Mouse (Mus musculus) midbrain, embryonic 16.5 days (tissue): ENCODE results near the gene Egr2. TPM values are rescaled to one million over a fixed set of nuclear protein-coding genes. Genes with fewer than 3 reads are reported as not detected.

Source experiments
- ATAC-seq: fragments of 200-750 bp; cut with Nextera tagmentation; 2 replicates; pipeline ENCODE4 v1.8.0; 2017; ENCODE audit warnings: moderate TSS enrichment
- H3K27ac ChIP-seq: fragments of 300-500 bp; sonication (generic); 2 replicates; pipeline ENCODE4 v1.5.1; 2014; ENCODE audit warnings: mild to moderate bottlenecking, low read length, mixed read lengths
- H3K27me3 ChIP-seq: fragments of 300-500 bp; sonication (generic); 2 replicates; pipeline ENCODE4 v1.6.1; 2014; ENCODE audit warnings: low read depth, low read length, mixed read lengths; ENCODE audit not compliant: control insufficient read depth, insufficient read depth
- H3K36me3 ChIP-seq: fragments of 300-500 bp; sonication (generic); 2 replicates; pipeline ENCODE4 v1.6.1; 2014; ENCODE audit warnings: mild to moderate bottlenecking, low read length, moderate library complexity, mixed read lengths; ENCODE audit not compliant: control insufficient read depth, insufficient read depth
- H3K4me1 ChIP-seq: fragments of 300-500 bp; sonication (generic); 2 replicates; pipeline ENCODE4 v1.6.1; 2014; ENCODE audit warnings: mild to moderate bottlenecking, low read length, mixed read lengths; ENCODE audit not compliant: control insufficient read depth, insufficient read depth
- H3K4me2 ChIP-seq: fragments of 300-500 bp; sonication (generic); 2 replicates; pipeline ENCODE4 v1.6.1; 2014; ENCODE audit warnings: mild to moderate bottlenecking, low read length, mixed read lengths
- H3K4me3 ChIP-seq: fragments of 300-500 bp; sonication (generic); 2 replicates; pipeline ENCODE4 v1.5.1; 2014; ENCODE audit warnings: low read depth, mild to moderate bottlenecking, low read length, moderate library complexity, mixed read lengths
- H3K9ac ChIP-seq: fragments of 300-500 bp; sonication (generic); 2 replicates; pipeline ENCODE4 v1.6.1; 2014; ENCODE audit warnings: low read depth, low read length, mixed read lengths
- H3K9me3 ChIP-seq: fragments of 300-500 bp; sonication (generic); replicated peaks from 2 replicates; pipeline ENCODE4 v1.6.1; 2014; ENCODE audit warnings: mild to moderate bottlenecking, low read length, mixed read lengths; ENCODE audit not compliant: control insufficient read depth, poor library complexity, severe bottlenecking
- WGBS: fragments of 180-500 bp; shearing (Covaris S2); extraction: QIAGEN DNeasy Blood & Tissue Kit; methylation state at CpG from one replicate; pipeline ENCODE4 v1.1.7; 2014; 5-methylcytosine and 5-hydroxymethylcytosine counted together
- polyA plus RNA-seq: library from polyadenylated mRNA; unstranded; fragments of >200 nt; fragmentation: Nextera tagmentation; extraction: Ambion mirVana; gene quantifications from 2 replicates; pipeline ENCODE4 v1.2.1, GENCODE M21; 2015

Gene Egr2
- polyA plus RNA-seq: 0.45 and 0.68 TPM in 2 replicates

DNA sequence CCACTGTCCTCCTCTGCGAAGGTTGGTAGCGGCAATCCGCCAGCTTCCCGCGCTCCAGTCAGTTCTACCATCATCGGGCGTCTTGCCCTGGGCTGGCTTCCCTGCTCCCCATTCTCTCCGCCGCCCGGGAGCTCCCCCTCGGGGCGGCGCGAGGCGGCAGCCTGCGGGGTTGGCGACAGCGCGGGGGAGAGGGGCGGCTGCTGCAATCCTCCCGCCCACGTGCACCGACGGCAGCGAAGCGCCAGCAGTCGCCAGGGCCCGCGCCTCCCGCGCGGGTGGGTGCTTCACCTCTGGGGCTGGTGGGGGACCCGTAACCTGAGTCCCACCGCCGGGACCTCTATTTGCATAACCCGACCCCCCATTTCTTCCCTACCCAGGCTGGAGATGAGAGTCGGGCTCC is at the start of gene Egr2:
TSS of gene Egr2 (plus strand) at position 220 of the 400 bp plus-strand sequence.
- Histone ChIP-seq H3K9me3 (no peaks in the 10 kb centered on the region), H3K4me2 (peak within 1 kb of the TSS; percentile 93), H3K27me3 (peaks cover 62% of the 10 kb centered on the region), H3K9ac (no peak within 1 kb of the TSS), H3K36me3 (no peaks in the 10 kb centered on the region), H3K27ac (no peak within 1 kb of the TSS), H3K4me3 (peak within 1 kb of the TSS; percentile 57), H3K4me1 (peaks cover 35% of the 10 kb centered on the region)
- WGBS: under 1% methylated on average over 30 of the region's 37 CpGs
- no peak for ATAC-seq

DNA sequence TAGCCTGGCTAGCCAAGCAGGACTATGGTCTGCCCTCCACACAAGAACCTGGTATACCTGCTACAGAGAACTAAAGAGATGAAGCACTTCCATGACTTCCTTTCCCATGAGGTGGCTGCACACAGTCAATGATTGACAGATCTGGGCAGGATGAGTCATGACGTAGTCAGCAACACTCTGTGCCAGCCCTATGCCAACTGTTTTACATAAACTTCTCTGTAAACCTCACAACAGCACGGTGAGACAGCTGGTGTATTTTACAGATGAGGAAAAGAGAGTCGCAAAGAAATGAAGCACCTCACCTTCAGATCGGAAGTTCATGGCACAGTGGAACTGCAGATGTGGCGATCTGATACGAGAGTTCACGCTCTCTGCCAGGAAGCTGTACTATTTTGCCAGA is 47.8 kb upstream of the Egr2 start:
- Histone ChIP-seq H3K4me2 (no peak overlapping the region), H3K27me3 (no peaks in the 10 kb centered on the region), H3K9ac (no peak overlapping the region), H3K27ac (no peak overlapping the region), H3K4me1 (no peaks in the 10 kb centered on the region), H3K9me3 (no peaks in the 10 kb centered on the region), H3K36me3 (no peaks in the 10 kb centered on the region), H3K4me3 (no peak overlapping the region)
- ATAC-seq: no peak
- 93% methylated on average over 7 of the region's 7 CpGs for WGBS

DNA sequence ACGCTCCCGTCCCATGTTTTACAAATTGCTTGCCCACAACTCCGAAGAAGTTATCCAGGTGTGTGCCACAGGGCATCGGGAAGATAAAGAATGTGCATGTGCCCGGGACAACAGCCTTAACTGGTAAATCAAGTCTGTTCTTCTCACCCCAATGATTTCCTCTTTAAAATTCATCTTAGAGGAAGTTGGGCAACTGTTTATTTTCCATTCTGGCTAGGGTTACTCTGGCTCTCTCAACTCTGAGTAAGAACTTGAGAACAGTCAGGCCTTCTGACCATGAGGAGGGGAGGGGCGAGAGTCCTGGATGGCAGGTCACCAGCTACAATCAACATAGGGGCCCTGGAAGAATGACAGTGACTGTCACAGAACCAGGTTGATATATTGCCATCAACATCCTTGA is 45.4 kb upstream of the Egr2 start:
- H3K9ac ChIP-seq: no peak overlapping the region
- no peaks in the 10 kb centered on the region for H3K4me1 ChIP-seq
- no peak overlapping the region for H3K27ac ChIP-seq
- no peaks in the 10 kb centered on the region for H3K36me3 ChIP-seq
- H3K4me2 ChIP-seq: no peak overlapping the region
- H3K9me3 ChIP-seq: no peaks in the 10 kb centered on the region
- no peaks in the 10 kb centered on the region for H3K27me3 ChIP-seq
- no peak for ATAC-seq
- WGBS: 93% methylated on average over 6 of the region's 6 CpGs
- no peak overlapping the region for H3K4me3 ChIP-seq

DNA sequence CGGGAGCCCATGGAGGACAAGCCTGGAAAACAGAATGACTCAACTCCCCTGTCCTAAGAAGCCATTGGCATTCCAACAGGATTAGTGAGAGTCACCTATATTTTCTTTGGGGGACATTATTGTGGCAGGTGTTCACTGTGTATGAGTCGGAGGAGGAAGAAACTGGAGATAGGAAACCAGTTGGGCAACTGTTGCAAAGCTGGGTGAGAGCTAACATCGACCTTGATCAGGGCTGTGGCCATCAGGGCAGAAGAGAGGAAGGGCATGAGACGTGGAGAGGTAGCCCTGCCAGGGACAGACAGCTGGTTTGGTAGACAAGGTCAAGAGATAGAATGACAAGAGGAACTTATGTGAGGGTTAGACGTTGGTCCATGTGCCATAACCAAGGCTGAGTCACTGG is 44.6 kb upstream of the Egr2 start:
- no peaks in the 10 kb centered on the region for H3K36me3 ChIP-seq
- no peak overlapping the region for H3K9ac ChIP-seq
- H3K27ac ChIP-seq: no peak overlapping the region
- ATAC-seq: no peak
- no peaks in the 10 kb centered on the region for H3K9me3 ChIP-seq
- H3K4me1 ChIP-seq: no peaks in the 10 kb centered on the region
- no peak overlapping the region for H3K4me2 ChIP-seq
- 90% methylated on average over 5 of the region's 5 CpGs for WGBS
- H3K27me3 ChIP-seq: no peaks in the 10 kb centered on the region
- no peak overlapping the region for H3K4me3 ChIP-seq

DNA sequence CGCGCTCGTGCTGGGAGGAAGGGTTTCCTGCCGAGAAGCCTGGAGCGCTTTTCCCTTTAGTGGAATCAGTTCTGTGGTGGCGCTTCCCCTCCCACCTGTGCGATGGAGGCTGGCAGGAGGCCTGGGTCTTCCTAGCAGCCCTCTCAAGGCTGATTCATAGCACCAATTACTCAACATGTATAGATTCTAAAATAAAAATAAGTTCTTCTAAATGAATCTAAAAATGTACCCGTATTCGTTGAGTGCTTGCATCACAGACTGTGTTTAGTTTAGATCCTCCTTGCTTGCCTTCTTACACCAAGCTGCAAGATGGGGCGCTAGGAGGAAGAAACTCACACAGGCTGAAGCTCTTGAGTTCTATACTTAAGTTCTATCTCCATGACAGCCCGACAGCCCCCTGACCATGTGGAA is 43.1 kb upstream of the Egr2 start:
- WGBS: 79% methylated on average over 11 of the region's 11 CpGs

DNA sequence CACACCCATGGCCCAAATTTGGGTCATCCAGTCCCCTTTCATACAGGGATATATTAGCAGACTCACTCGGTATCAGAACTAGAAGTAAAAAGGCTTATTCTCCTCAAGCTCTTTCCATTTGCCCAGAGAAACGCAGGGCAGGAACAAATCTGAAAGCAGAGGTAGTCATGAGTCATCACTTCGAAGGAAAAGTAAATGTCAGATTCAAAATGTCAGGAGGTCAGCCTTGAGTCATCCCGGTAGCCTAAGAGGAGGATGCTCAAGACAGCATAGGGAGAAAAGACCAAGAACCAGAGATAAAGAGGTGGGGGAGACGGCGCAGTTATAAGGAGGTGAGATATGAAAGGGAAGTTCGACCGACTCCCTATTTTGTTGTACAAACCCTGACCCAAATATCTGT is 41.7 kb upstream of the Egr2 start:
- Histone ChIP-seq H3K27ac (no peak overlapping the region), H3K9me3 (no peaks in the 10 kb centered on the region), H3K4me3 (no peak overlapping the region), H3K9ac (no peak overlapping the region), H3K27me3 (no peaks in the 10 kb centered on the region), H3K4me2 (no peak overlapping the region), H3K36me3 (no peaks in the 10 kb centered on the region), H3K4me1 (no peaks in the 10 kb centered on the region)
- 78% methylated on average over 8 of the region's 8 CpGs for WGBS
- no peak for ATAC-seq

More for the DNA sequence above, 43.1 kb upstream of the Egr2 start:
- Histone ChIP-seq H3K27ac (no peak overlapping the region), H3K9me3 (no peaks in the 10 kb centered on the region), H3K4me1 (no peaks in the 10 kb centered on the region), H3K4me3 (no peak overlapping the region), H3K27me3 (no peaks in the 10 kb centered on the region), H3K36me3 (no peaks in the 10 kb centered on the region), H3K4me2 (no peak overlapping the region), H3K9ac (no peak overlapping the region)
- ATAC-seq: no peak

DNA sequence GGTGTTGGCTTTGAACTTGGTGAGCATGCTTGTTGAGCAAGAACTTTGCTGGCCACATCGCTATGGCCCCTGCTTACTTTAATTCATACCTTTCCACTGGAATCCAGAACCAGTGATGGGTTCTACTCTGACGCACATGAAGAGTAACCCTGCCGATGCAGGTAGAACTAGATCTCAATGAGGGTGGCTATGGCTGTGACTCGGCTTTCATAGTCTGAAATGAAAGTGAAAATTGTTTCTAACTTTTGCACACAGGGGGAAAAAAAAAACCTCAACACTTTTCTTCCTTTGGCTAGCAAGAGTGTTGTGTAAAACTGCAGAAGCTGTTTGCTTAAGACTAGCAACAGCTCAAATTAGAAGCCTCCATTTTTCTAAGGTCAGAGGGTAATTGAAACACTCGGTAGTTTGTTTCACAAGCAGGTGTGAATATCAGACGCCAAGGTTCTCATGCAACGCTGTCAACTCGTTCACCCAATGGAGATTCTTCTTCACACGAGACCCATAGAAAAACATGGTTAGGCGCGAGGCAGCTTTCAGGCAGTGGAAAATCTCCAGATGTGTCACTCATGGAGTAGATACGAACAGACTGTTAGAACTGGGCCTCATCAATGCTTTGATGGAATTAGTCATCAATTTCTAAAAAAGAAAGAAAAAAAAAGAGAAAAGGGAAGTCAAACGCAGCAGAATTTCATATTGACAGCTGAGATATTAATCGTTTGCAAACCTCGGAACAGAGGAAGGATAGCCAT is 38.0 kb upstream of the Egr2 start:
- no peak for ATAC-seq
- H3K27me3 ChIP-seq: no peaks in the 10 kb centered on the region
- H3K4me3 ChIP-seq: no peak overlapping the region
- no peak overlapping the region for H3K9ac ChIP-seq
- H3K9me3 ChIP-seq: no peaks in the 10 kb centered on the region
- H3K36me3 ChIP-seq: no peaks in the 10 kb centered on the region
- WGBS: 95% methylated on average over 15 of the region's 15 CpGs
- no peak overlapping the region for H3K4me2 ChIP-seq
- no peaks in the 10 kb centered on the region for H3K4me1 ChIP-seq
- no peak overlapping the region for H3K27ac ChIP-seq

DNA sequence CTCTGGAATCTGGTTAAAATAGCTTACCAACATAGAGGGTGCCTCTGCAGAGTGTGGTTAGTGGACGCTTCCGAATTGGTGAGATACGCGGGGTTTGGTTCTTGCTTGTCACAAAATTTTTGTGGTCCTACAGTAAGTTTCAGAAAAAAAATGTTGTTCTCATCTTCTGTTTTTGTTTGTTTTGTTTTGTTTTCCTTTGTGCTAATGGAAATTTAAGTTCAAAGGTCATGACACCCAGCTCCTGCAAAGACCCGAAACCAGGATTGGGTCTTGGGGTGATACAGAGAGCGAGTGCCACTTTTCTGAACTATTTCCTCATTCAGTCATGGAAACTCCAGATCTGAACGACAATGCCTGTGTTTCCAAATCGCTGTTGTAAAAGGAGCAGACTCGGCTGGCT is 37.3 kb upstream of the Egr2 start:
- Histone ChIP-seq H3K4me2 (no peak overlapping the region), H3K9me3 (no peaks in the 10 kb centered on the region), H3K4me1 (no peaks in the 10 kb centered on the region), H3K27me3 (no peaks in the 10 kb centered on the region), H3K36me3 (no peaks in the 10 kb centered on the region), H3K9ac (no peak overlapping the region), H3K4me3 (no peak overlapping the region), H3K27ac (no peak overlapping the region)
- WGBS: 93% methylated on average over 9 of the region's 9 CpGs
- no peak for ATAC-seq

DNA sequence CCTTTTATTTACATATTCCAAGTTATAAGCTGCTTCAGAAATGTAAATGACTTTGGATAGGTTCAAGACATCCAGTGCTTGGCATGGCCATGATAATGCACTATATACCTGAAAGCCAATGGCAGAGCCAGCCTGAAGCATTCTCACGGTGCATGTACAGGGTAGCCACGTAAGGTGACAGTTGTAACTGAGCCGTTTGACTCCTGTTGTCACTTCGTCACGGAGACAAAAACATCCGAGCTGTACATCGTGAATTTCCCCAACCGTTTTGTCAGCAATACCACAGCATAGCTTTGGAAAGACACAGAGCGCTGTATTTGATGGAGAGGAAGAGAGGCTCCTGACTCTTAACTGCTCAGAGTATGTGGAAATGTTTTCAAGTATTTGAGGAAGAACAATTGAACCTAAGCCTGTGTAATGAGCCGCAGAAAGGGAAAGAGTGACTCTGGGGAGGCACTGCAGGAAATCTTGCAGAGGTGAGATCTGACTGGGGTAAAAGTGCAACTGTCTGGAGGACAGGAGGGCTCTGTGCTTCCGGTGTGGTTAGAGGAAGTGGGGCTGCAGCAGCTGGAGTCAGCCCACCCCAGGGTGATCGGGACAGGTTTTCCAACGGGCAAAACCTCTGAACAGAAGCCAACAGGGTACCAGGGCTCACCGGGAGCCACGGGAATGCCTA is 31.8 kb upstream of the Egr2 start:
- 66% methylated on average over 15 of the region's 15 CpGs for WGBS
- Histone ChIP-seq H3K27ac (no peak overlapping the region), H3K4me2 (no peak overlapping the region), H3K9me3 (no peaks in the 10 kb centered on the region), H3K4me3 (no peak overlapping the region), H3K4me1 (peaks cover 3% of the 10 kb centered on the region; the same call in 1 of the 2 replicates), H3K9ac (no peak overlapping the region), H3K27me3 (no peaks in the 10 kb centered on the region), H3K36me3 (no peaks in the 10 kb centered on the region)
- ATAC-seq: no peak
